Mouse (Mus musculus): ENCODE results near the gene Serpinh1. TPM values are rescaled to one million over a fixed set of nuclear protein-coding genes. Genes with fewer than 3 reads are reported as not detected.

Serpinh1 gene
- polyA plus RNA-seq, 1 experiment from 2014 or later: 102 TPM

DNA sequence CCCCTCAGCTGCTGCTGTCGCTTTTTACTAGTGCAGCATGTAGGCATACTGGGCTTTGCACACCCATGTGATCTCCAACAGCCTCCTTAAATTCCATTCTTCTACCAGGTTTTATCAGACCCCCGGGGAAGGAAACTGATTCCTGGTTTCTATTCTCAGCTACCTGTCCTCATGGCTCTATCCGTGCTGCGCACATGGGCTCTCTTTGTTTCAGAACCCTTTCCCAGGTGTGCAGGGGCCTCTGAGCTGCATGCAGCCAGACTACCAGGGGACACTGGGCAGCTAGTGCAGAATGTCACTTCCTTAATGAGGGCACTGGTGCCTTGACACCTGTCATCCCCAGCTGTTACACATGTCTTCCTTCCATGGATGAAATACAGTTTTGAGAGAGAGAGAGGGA is 41.0 kb downstream of the Serpinh1 start:
- DNase-seq (ENCODE audit: low spot score): peak; percentile 37
- ATAC-seq: peak; percentile 47
- 56% methylated on average over 4 of the region's 4 CpGs for WGBS
- Histone ChIP-seq H3K36me3 (ENCODE audit: control insufficient read depth, insufficient read depth, low read length) (peaks cover 17% of the 10 kb centered on the region), H3K4me2 (ENCODE audit: low read length) (no peak overlapping the region), H3K4me1 (ENCODE audit: control insufficient read depth, insufficient read depth, low read length) (peaks cover 17% of the 10 kb centered on the region), H3K27me3 (replicated peaks; ENCODE audit: control insufficient read depth, insufficient read depth, low read length) (no peaks in the 10 kb centered on the region), H3K4me3 (ENCODE audit: low read depth, low read length) (no peak overlapping the region), H3K27ac (ENCODE audit: low read depth, low read length) (peak overlapping the region; percentile 89), H3K9ac (ENCODE audit: low read length) (no peak overlapping the region; the same call in 1 of the 2 replicates), H3K9me3 (replicated peaks; ENCODE audit: control insufficient read depth, low read length) (no peaks in the 10 kb centered on the region)

DNA sequence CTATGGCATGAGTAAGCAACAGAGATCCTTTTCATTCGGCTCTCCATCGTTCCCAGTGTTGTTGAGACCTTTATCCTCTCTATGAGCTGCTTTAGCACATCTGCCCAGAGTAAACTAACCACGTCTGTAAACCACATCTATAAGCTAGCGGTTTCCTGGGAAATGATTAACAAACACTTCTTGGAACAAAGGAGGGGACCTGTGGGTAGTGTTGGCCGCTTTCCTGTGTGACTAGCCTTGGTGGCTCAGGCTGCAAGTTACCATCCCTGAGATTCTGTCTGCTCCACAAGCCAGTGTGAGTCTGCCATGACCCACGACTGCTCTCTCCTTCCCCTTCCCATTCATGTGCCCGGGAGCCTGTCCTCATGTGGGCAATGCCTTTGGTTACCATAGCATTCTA is 41.6 kb downstream of the Serpinh1 start:
- no peak overlapping the region for H3K4me2 ChIP-seq (ENCODE audit: low read length)
- DNase-seq (ENCODE audit: low spot score): no peak
- peak overlapping the region; percentile 89 for H3K27ac ChIP-seq (ENCODE audit: low read depth, low read length)
- peaks cover 11% of the 10 kb centered on the region for H3K36me3 ChIP-seq (ENCODE audit: control insufficient read depth, insufficient read depth, low read length)
- H3K9ac ChIP-seq (ENCODE audit: low read length): peak overlapping the region; percentile 26; the same call in 1 of the 2 replicates
- no peak overlapping the region for H3K4me3 ChIP-seq (ENCODE audit: low read depth, low read length)
- 47% methylated on average over 7 of the region's 7 CpGs for WGBS
- no peak; the same call in 1 of the 2 replicates for ATAC-seq
- no peaks in the 10 kb centered on the region for H3K27me3 ChIP-seq (replicated peaks; ENCODE audit: control insufficient read depth, insufficient read depth, low read length)
- no peaks in the 10 kb centered on the region for H3K9me3 ChIP-seq (replicated peaks; ENCODE audit: control insufficient read depth, low read length)
- H3K4me1 ChIP-seq (ENCODE audit: control insufficient read depth, insufficient read depth, low read length): peaks cover 17% of the 10 kb centered on the region

DNA sequence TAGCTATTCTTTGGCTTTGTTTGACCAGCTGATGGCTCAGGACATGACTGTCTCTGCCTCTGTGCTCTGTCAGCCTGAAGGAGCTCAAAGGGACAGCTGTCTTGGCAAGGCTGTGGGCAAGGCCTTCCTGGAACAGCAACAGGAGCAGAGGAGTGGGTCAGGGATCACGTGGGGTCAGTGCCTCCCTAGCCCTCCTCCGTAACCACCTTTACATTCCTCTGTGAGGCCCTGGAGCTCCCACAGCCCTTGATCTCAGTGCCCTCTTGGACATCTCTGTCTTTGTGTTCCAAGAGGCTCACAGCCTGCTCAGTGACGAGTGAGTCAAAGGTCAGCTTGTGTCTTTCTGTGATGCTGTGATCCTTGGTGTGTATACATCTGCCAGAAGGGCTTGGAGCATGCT is 46.4 kb downstream of the Serpinh1 start:
- Histone ChIP-seq H3K27me3 (replicated peaks; ENCODE audit: control insufficient read depth, insufficient read depth, low read length) (no peaks in the 10 kb centered on the region), H3K4me3 (ENCODE audit: low read depth, low read length) (no peak overlapping the region), H3K4me1 (ENCODE audit: control insufficient read depth, insufficient read depth, low read length) (peaks cover 21% of the 10 kb centered on the region), H3K9ac (ENCODE audit: low read length) (no peak overlapping the region), H3K27ac (ENCODE audit: low read depth, low read length) (no peak overlapping the region), H3K4me2 (ENCODE audit: low read length) (no peak overlapping the region), H3K9me3 (replicated peaks; ENCODE audit: control insufficient read depth, low read length) (no peaks in the 10 kb centered on the region), H3K36me3 (ENCODE audit: control insufficient read depth, insufficient read depth, low read length) (no peaks in the 10 kb centered on the region)
- ATAC-seq (no peak), DNase-seq (ENCODE audit: low spot score) (no peak)
- WGBS: 37% methylated on average over 3 of the region's 3 CpGs

DNA sequence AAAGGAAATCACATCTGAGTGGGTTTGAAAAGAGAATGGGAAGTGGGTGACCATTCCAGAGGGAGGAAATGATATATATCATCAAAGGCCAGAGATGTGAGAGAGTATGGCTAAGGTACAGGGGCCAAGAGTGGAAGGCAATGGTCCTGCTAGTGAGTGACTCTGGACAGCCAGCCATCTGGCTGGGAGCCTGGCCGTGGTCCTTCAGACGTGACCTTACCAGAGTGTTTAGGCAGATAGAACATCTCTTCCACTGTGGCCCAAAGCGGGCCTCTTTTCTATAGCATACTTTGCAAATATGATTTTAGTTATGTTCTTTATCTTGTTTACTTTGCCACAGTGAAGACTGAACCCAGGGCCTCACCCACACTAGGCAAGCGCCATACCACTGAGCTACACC is 47.4 kb downstream of the Serpinh1 start:
- peaks cover 17% of the 10 kb centered on the region for H3K4me1 ChIP-seq (ENCODE audit: control insufficient read depth, insufficient read depth, low read length)
- H3K36me3 ChIP-seq (ENCODE audit: control insufficient read depth, insufficient read depth, low read length): no peaks in the 10 kb centered on the region
- H3K27me3 ChIP-seq (replicated peaks; ENCODE audit: control insufficient read depth, insufficient read depth, low read length): no peaks in the 10 kb centered on the region
- no peak for ATAC-seq
- H3K27ac ChIP-seq (ENCODE audit: low read depth, low read length): no peak overlapping the region
- H3K4me3 ChIP-seq (ENCODE audit: low read depth, low read length): no peak overlapping the region
- H3K9me3 ChIP-seq (replicated peaks; ENCODE audit: control insufficient read depth, low read length): no peaks in the 10 kb centered on the region
- H3K4me2 ChIP-seq (ENCODE audit: low read length): no peak overlapping the region
- no peak overlapping the region for H3K9ac ChIP-seq (ENCODE audit: low read length)
- 91% methylated on average over 4 of the region's 4 CpGs for WGBS
- DNase-seq (ENCODE audit: low spot score): no peak

DNA sequence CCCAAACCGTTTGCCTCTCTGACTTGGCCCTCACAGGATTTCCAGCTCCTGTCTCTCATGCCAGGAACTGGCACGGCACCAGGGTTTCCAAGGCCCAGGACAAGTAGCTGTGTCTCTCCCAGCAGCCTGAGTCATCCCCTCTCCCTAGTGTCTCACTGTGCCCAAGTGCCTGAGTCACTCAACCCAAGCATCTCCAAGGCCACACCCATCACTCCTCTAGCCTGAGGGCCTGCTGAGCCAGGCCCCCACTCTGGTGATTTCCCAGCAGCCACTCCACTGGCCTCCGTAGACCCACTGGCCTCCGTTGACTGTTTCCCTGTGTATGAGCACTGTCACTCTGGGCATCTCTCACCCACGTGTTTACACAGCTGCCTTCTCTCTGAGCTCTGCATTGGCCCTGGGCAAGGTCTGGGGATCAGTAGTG is 48.1 kb downstream of the Serpinh1 start:
- H3K4me1 ChIP-seq (ENCODE audit: control insufficient read depth, insufficient read depth, low read length): peaks cover 17% of the 10 kb centered on the region
- peak overlapping the region; percentile 77 for H3K27ac ChIP-seq (ENCODE audit: low read depth, low read length)

DNA sequence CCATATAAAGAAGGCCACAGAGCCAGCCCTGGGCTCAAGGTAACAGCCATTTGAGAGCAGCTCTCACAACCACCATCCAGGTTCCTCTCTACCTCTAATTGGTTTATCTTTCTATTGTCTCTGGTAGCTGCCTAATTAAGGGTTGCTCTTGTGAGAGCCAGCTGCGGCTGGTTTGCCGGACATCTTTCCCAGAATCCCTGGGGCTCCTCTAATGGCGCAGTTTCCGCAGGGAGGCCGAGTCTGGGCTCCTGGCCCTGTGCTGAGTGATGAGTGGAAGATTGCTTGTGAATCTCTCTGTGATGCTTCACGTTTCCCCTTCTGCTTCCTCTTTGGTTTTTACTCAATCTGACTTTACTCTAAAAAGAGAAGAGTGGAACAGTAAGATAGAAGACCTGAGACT is 49.0 kb downstream of the Serpinh1 start:
- peaks cover 17% of the 10 kb centered on the region for H3K4me1 ChIP-seq (ENCODE audit: control insufficient read depth, insufficient read depth, low read length)
- H3K4me2 ChIP-seq (ENCODE audit: low read length): no peak overlapping the region
- peak overlapping the region; percentile 77 for H3K27ac ChIP-seq (ENCODE audit: low read depth, low read length)
- WGBS: 11% methylated on average over 6 of the region's 6 CpGs
- DNase-seq (ENCODE audit: low spot score): peak; percentile 60
- no peak overlapping the region for H3K4me3 ChIP-seq (ENCODE audit: low read depth, low read length)
- ATAC-seq: peak; percentile 59; the same call in 1 of the 2 replicates
- H3K36me3 ChIP-seq (ENCODE audit: control insufficient read depth, insufficient read depth, low read length): no peaks in the 10 kb centered on the region
- 0 out of 2 replicates have a peak overlapping the region, but pooled peaks have one; percentile 8 for H3K9ac ChIP-seq (ENCODE audit: low read length)
- H3K27me3 ChIP-seq (replicated peaks; ENCODE audit: control insufficient read depth, insufficient read depth, low read length): no peaks in the 10 kb centered on the region
- no peaks in the 10 kb centered on the region for H3K9me3 ChIP-seq (replicated peaks; ENCODE audit: control insufficient read depth, low read length)

More for the DNA sequence above, 48.1 kb downstream of the Serpinh1 start:
- WGBS: 66% methylated on average over 5 of the region's 5 CpGs
- Histone ChIP-seq H3K4me3 (ENCODE audit: low read depth, low read length) (no peak overlapping the region), H3K9me3 (replicated peaks; ENCODE audit: control insufficient read depth, low read length) (no peaks in the 10 kb centered on the region), H3K36me3 (ENCODE audit: control insufficient read depth, insufficient read depth, low read length) (no peaks in the 10 kb centered on the region), H3K9ac (ENCODE audit: low read length) (no peak overlapping the region), H3K27me3 (replicated peaks; ENCODE audit: control insufficient read depth, insufficient read depth, low read length) (no peaks in the 10 kb centered on the region), H3K4me2 (ENCODE audit: low read length) (no peak overlapping the region)
- DNase-seq (ENCODE audit: low spot score) (peak; percentile 37), ATAC-seq (no peak)

DNA sequence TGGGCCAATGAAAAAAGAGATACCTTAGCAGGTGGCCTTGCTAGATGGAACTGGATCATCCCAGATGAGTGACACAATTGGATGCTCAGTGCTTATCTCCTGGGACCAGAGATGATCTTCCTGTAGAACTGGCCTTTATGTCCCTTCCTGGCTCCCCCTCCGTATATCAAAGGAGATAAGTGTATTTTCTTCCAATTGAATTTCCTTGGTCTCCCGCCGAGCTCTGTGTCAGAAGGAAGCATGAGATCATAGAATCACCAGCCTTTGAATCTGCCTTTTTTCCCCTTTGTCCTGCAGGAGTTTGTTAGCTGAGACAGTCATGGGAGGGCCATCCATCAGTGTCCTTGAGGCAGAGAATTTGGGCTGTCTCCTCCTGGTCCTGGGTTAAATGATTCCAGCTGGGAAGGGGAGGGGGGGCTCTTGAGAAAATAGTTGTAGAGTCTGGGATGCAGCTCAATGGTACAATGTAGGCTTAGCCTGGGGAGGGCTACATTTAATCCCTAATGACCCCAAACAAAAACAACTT is 52.3 kb downstream of the Serpinh1 start:
- peak; percentile 30 for DNase-seq (ENCODE audit: low spot score)
- 57% methylated on average over 3 of the region's 3 CpGs for WGBS
- Histone ChIP-seq H3K27ac (ENCODE audit: low read depth, low read length) (no peak overlapping the region), H3K36me3 (ENCODE audit: control insufficient read depth, insufficient read depth, low read length) (no peaks in the 10 kb centered on the region), H3K9me3 (replicated peaks; ENCODE audit: control insufficient read depth, low read length) (no peaks in the 10 kb centered on the region), H3K4me3 (ENCODE audit: low read depth, low read length) (no peak overlapping the region), H3K4me2 (ENCODE audit: low read length) (no peak overlapping the region), H3K27me3 (replicated peaks; ENCODE audit: control insufficient read depth, insufficient read depth, low read length) (no peaks in the 10 kb centered on the region), H3K4me1 (ENCODE audit: control insufficient read depth, insufficient read depth, low read length) (peaks cover 17% of the 10 kb centered on the region), H3K9ac (ENCODE audit: low read length) (no peak overlapping the region)
- ATAC-seq: no peak

Other genes starting within 250 kb of the Serpinh1 start
- 12.2 and 13.2 TPM in 2 replicates for gene Uvrag, start 212.1 kb downstream of the Serpinh1 start, polyA plus RNA-seq (2014; fragmentation: Nextera tagmentation; extraction: Ambion mirVana)
- gene Dgat2, start 170.5 kb downstream of the Serpinh1 start, polyA plus RNA-seq (2014; fragmentation: Nextera tagmentation; extraction: Ambion mirVana): 11.9 and 14.9 TPM in 2 replicates
- gene Mogat2, start 114.6 kb downstream of the Serpinh1 start, polyA plus RNA-seq (2014; fragmentation: Nextera tagmentation; extraction: Ambion mirVana): 3.1 and 3.2 TPM in 2 replicates
- 46.2 and 62.4 TPM in 2 replicates for gene Map6, start 85.8 kb downstream of the Serpinh1 start, polyA plus RNA-seq (2014; fragmentation: Nextera tagmentation; extraction: Ambion mirVana)
- gene Gdpd5, start 28.2 kb upstream of the Serpinh1 start, polyA plus RNA-seq (2014; fragmentation: Nextera tagmentation; extraction: Ambion mirVana): 26.8 and 34.5 TPM in 2 replicates
- gene Klhl35, start 112.8 kb upstream of the Serpinh1 start, polyA plus RNA-seq (2014; fragmentation: Nextera tagmentation; extraction: Ambion mirVana): 3.8 and 4.5 TPM in 2 replicates
- 577 and 687 TPM in 2 replicates for gene Rps3, start 130.5 kb upstream of the Serpinh1 start, polyA plus RNA-seq (2014; fragmentation: Nextera tagmentation; extraction: Ambion mirVana)
- gene Arrb1, start 182.2 kb upstream of the Serpinh1 start, polyA plus RNA-seq (2014; fragmentation: Nextera tagmentation; extraction: Ambion mirVana): 6.0 and 6.5 TPM in 2 replicates

Data from forebrain, embryonic 14.5 days (tissue).